Mouse (Mus musculus): ENCODE measurements around the gene B4galt2. TPM values are rescaled to one million over a fixed set of nuclear protein-coding genes. Genes with fewer than 3 reads are reported as not detected.

The B4galt2 gene
- total and polyA plus RNA-seq, 3 experiments, result 0.08 to 0.19 TPM; not detected in 1

GRCm38 (mm10) chr4:117923450-117923849 lies 40.2 kb upstream of the B4galt2 start:
- no peak for DNase-seq (ENCODE audit: low read depth, low spot score)
- H3K9me3 ChIP-seq (replicated peaks; ENCODE audit: insufficient read depth, low read length), result no peaks in the 10 kb centered on the region
- no peak overlapping the region for H3K9ac ChIP-seq (ENCODE audit: control insufficient read depth, low read depth, low read length, poor library complexity, severe bottlenecking)
- H3K36me3 ChIP-seq (ENCODE audit: control insufficient read depth in 1 of 2, insufficient read depth in 2 of 2, low read length in 2 of 2), result peaks cover 0 to 14% of the 10 kb centered on the region in 2 experiments; a peak in 2 of 4 replicates
- peaks cover 7 to 27% of the 10 kb centered on the region in 2 experiments for H3K4me1 ChIP-seq (ENCODE audit: control insufficient read depth in 1 of 2, insufficient read depth in 2 of 2, low read length in 2 of 2)
- H3K27ac ChIP-seq (ENCODE audit: control insufficient read depth, low read depth, low read length), result no peak overlapping the region
- H3K27me3 ChIP-seq (ENCODE audit: control insufficient read depth in 1 of 2, insufficient read depth in 2 of 2, low read length in 2 of 2), result no peaks in the 10 kb centered on the region
- TF ChIP-seq MXI1 (IDR thresholded peaks at IDR 0.05; ENCODE audit: low read depth, low read length) (no peak), ZMIZ1 (IDR thresholded peaks at IDR 0.05; ENCODE audit: low read depth, low read length) (no peak), MAX (IDR thresholded peaks at IDR 0.05; ENCODE audit: low read length) (no peak), ZNF384 (IDR thresholded peaks at IDR 0.05; ENCODE audit: low read depth, low read length) (no peak), ZKSCAN1 (IDR thresholded peaks at IDR 0.05; ENCODE audit: low read depth, low read length) (no peak), ELF1 (IDR thresholded peaks at IDR 0.05; ENCODE audit: low read depth, low read length) (no peak), RCOR1 (IDR thresholded peaks at IDR 0.05; ENCODE audit: low read depth, low read length) (no peak), MAFK (IDR thresholded peaks at IDR 0.05; ENCODE audit: borderline replicate concordance, low read depth, low read length) (no peak), CHD1 (IDR thresholded peaks at IDR 0.05; ENCODE audit: low read depth, low read length) (no peak), TAL1 (IDR thresholded peaks at IDR 0.05; ENCODE audit: low read length) (no peak), MEF2A (IDR thresholded peaks at IDR 0.05; ENCODE audit: extremely low read depth, insufficient replicate concordance, low read depth, low read length, poor library complexity, severe bottlenecking) (no peak), CTCF (IDR thresholded peaks at IDR 0.05 in 2 of 3, conservative IDR thresholded peaks at IDR 0.05 in 1 of 3; ENCODE audit: control insufficient read depth in 1 of 3, insufficient read depth in 1 of 3, low read depth in 2 of 3, low read length in 3 of 3, poor library complexity in 1 of 3, severe bottlenecking in 1 of 3) (no peak), MAZ (IDR thresholded peaks at IDR 0.05; ENCODE audit: low read depth, low read length) (no peak), RAD21 (IDR thresholded peaks at IDR 0.05; ENCODE audit: low read depth, low read length) (no peak), MYC (IDR thresholded peaks at IDR 0.05; ENCODE audit: low read depth, low read length) (no peak), POLR2A (IDR thresholded peaks at IDR 0.05; ENCODE audit: control insufficient read depth in 1 of 2, insufficient read depth in 1 of 2, low read depth in 1 of 2, low read length in 2 of 2, poor library complexity in 1 of 2) (no peak), SIN3A (IDR thresholded peaks at IDR 0.05; ENCODE audit: low read length) (no peak), UBTF (IDR thresholded peaks at IDR 0.05; ENCODE audit: borderline replicate concordance, insufficient read depth, low read depth, low read length) (no peak), GABPA (IDR thresholded peaks at IDR 0.05; ENCODE audit: low read depth, low read length) (no peak)
- no peaks in the 10 kb centered on the region for H3K79me2 ChIP-seq (ENCODE audit: control insufficient read depth, insufficient read depth, low read length, poor library complexity)
- no peak overlapping the region for H3K4me3 ChIP-seq (ENCODE audit: control insufficient read depth in 1 of 2, insufficient read depth in 1 of 2, low read depth in 2 of 2, low read length in 2 of 2)

- no peaks in the 10 kb centered on the region for H3K79me2 ChIP-seq (ENCODE audit: control insufficient read depth, insufficient read depth, low read length, poor library complexity)
- TF ChIP-seq EP300 (IDR thresholded peaks at IDR 0.05; ENCODE audit: low read depth in 1 of 2, low read length in 2 of 2), result peak in 1 of 2 experiments; percentile 60; a peak in 2 of 4 replicates
- TF ChIP-seq BHLHE40 (IDR thresholded peaks at IDR 0.05; ENCODE audit: borderline replicate concordance, low read depth, low read length), result no peak
- TF ChIP-seq TAL1 (IDR thresholded peaks at IDR 0.05; ENCODE audit: low read length), result no peak
- TF ChIP-seq SIN3A (IDR thresholded peaks at IDR 0.05; ENCODE audit: low read length), result 0 out of 2 replicates have a peak, but pooled peaks have one; percentile 17
- TF ChIP-seq MXI1 (IDR thresholded peaks at IDR 0.05; ENCODE audit: low read depth, low read length), result no peak
- no peak for TF ChIP-seq CHD1 (IDR thresholded peaks at IDR 0.05; ENCODE audit: low read depth, low read length)
- TF ChIP-seq TBP (IDR thresholded peaks at IDR 0.05; ENCODE audit: low read depth, low read length), result no peak
- 0 out of 2 replicates have a peak, but pooled peaks have one; percentile 24 for TF ChIP-seq GATA1 (IDR thresholded peaks at IDR 0.05; ENCODE audit: low read depth, low read length)
- H3K4me3 ChIP-seq (ENCODE audit: control insufficient read depth in 1 of 2, insufficient read depth in 1 of 2, low read depth in 2 of 2, low read length in 2 of 2), result no peak overlapping the region
- DNase-seq (ENCODE audit: low read depth, low spot score), result peak; percentile 36
- H3K27me3 ChIP-seq (ENCODE audit: control insufficient read depth in 1 of 2, insufficient read depth in 2 of 2, low read length in 2 of 2), result no peaks in the 10 kb centered on the region
- H3K36me3 ChIP-seq (ENCODE audit: control insufficient read depth in 1 of 2, insufficient read depth in 2 of 2, low read length in 2 of 2), result peaks cover 0 to 28% of the 10 kb centered on the region in 2 experiments; a peak in 2 of 4 replicates
- no peaks in the 10 kb centered on the region for H3K9me3 ChIP-seq (replicated peaks; ENCODE audit: insufficient read depth, low read length)
- no peak overlapping the region for H3K27ac ChIP-seq (ENCODE audit: control insufficient read depth, low read depth, low read length)
- peaks cover 16 to 33% of the 10 kb centered on the region in 2 experiments for H3K4me1 ChIP-seq (ENCODE audit: control insufficient read depth in 1 of 2, insufficient read depth in 2 of 2, low read length in 2 of 2)
- H3K9ac ChIP-seq (ENCODE audit: control insufficient read depth, low read depth, low read length, poor library complexity, severe bottlenecking), result no peak overlapping the region
Observed at GRCm38 (mm10) chr4:117921358-117921757, 38.1 kb upstream of the B4galt2 start.
